Mouse (Mus musculus) hindbrain, postnatal 0 days (tissue): Measurements from ENCODE around the gene Phb. TPM values are rescaled to one million over a fixed set of nuclear protein-coding genes. Genes with fewer than 3 reads are reported as not detected.

ENCODE experiments used
- ATAC-seq: fragments of 200-750 bp; cut with Nextera tagmentation; 2 replicates; pipeline ENCODE4 v1.8.0; 2017; ENCODE audit warnings: mild to moderate bottlenecking, moderate TSS enrichment, moderate library complexity
- DNase-seq: peaks from one replicate; pipeline ENCODE4 v3.0.0-alpha.2; 2015; ENCODE audit warnings: low spot score
- H3K27ac ChIP-seq: fragments of 300-500 bp; sonication (generic); 2 replicates; pipeline ENCODE4 v1.5.1; 2014; ENCODE audit warnings: mild to moderate bottlenecking
- H3K27me3 ChIP-seq: fragments of 300-500 bp; sonication (generic); 2 replicates; pipeline ENCODE4 v1.6.1; 2014; ENCODE audit warnings: low read length, mixed read lengths; ENCODE audit not compliant: insufficient read depth
- H3K36me3 ChIP-seq: fragments of 300-500 bp; sonication (generic); 2 replicates; pipeline ENCODE4 v1.6.1; 2014; ENCODE audit warnings: low read length, mixed read lengths; ENCODE audit not compliant: insufficient read depth
- H3K4me1 ChIP-seq: fragments of 300-500 bp; sonication (generic); 2 replicates; pipeline ENCODE4 v1.6.1; 2014; ENCODE audit warnings: antibody characterized with exemption, low read length, mixed read lengths; ENCODE audit not compliant: insufficient read depth
- H3K4me2 ChIP-seq: fragments of 300-500 bp; sonication (generic); 2 replicates; pipeline ENCODE4 v1.6.1; 2014; ENCODE audit warnings: low read depth, mild to moderate bottlenecking, low read length, moderate library complexity, mixed read lengths
- H3K4me3 ChIP-seq: fragments of 300-500 bp; sonication (generic); 2 replicates; pipeline ENCODE4 v1.5.1; 2014; ENCODE audit warnings: low read length
- H3K9ac ChIP-seq: fragments of 300-500 bp; sonication (generic); replicated peaks from 2 replicates; pipeline ENCODE4 v1.6.1; 2014; ENCODE audit warnings: mild to moderate bottlenecking, low read length, moderate library complexity, mixed read lengths
- H3K9me3 ChIP-seq: fragments of 300-500 bp; sonication (generic); 2 replicates; pipeline ENCODE4 v1.6.1; 2016; ENCODE audit warnings: low read length, mixed read lengths
- CTCF ChIP-seq: IDR thresholded peaks from 2 replicates; pipeline ENCODE4 v1.5.1; 2016; ENCODE audit warnings: antibody characterized with exemption, control low read depth, low read depth
- WGBS: fragments of 180-500 bp; shearing (Covaris S2); extraction: QIAGEN DNeasy Blood & Tissue Kit; methylation state at CpG from one replicate; pipeline ENCODE4 v1.1.7; 2014; 5-methylcytosine and 5-hydroxymethylcytosine counted together
- polyA plus RNA-seq: library from polyadenylated mRNA; unstranded; fragments of >200 nt; fragmentation: Nextera tagmentation; extraction: Ambion mirVana; gene quantifications from 2 replicates; pipeline ENCODE4 v1.2.1, GENCODE M21; 2015
- total RNA-seq: library from RNA; depleted of rRNA; stranded (reverse); fragments of >200 nt; gene quantifications from 2 replicates; pipeline ENCODE4 v1.2.3, GENCODE M21; 2014

Gene Phb
- total and polyA plus RNA-seq, 2 experiments from 2014 or later, result 156 to 214 TPM

- H3K27me3 ChIP-seq, result no peaks in the 10 kb centered on the region
- no peak for DNase-seq
- H3K36me3 ChIP-seq, result peaks cover 63% of the 10 kb centered on the region
- H3K4me3 ChIP-seq, result no peak overlapping the region
- 92% methylated on average over 14 of the region's 14 CpGs for WGBS
- no peaks in the 10 kb centered on the region for H3K4me1 ChIP-seq
- ATAC-seq, result no peak
- no peak overlapping the region for H3K9ac ChIP-seq
- TF ChIP-seq CTCF, result no peak
- no peaks in the 10 kb centered on the region for H3K9me3 ChIP-seq
- H3K4me2 ChIP-seq, result no peak overlapping the region
- H3K27ac ChIP-seq, result no peak overlapping the region
Observed at GRCm38 (mm10) chr11:95675498-95675897, 8.7 kb downstream of the Phb start.

GRCm38 (mm10) chr11:95676307-95676706, 9.6 kb downstream of the Phb start:
- H3K4me2 ChIP-seq, result no peak overlapping the region
- ATAC-seq (no peak), DNase-seq (peak; percentile 86)
- H3K9me3 ChIP-seq, result no peaks in the 10 kb centered on the region
- peak; percentile 79 for TF ChIP-seq CTCF
- peaks cover 61% of the 10 kb centered on the region for H3K36me3 ChIP-seq
- no peak overlapping the region for H3K4me3 ChIP-seq
- WGBS, result 13% methylated on average over 6 of the region's 6 CpGs
- no peak overlapping the region for H3K9ac ChIP-seq
- no peak overlapping the region for H3K27ac ChIP-seq
- H3K4me1 ChIP-seq, result no peaks in the 10 kb centered on the region
- H3K27me3 ChIP-seq, result no peaks in the 10 kb centered on the region

- DNase-seq (no peak), ATAC-seq (no peak)
- Histone ChIP-seq H3K4me1 (no peaks in the 10 kb centered on the region), H3K9ac (no peak overlapping the region), H3K36me3 (peaks cover 50% of the 10 kb centered on the region), H3K4me2 (no peak overlapping the region), H3K4me3 (no peak overlapping the region), H3K27me3 (no peaks in the 10 kb centered on the region), H3K9me3 (no peaks in the 10 kb centered on the region), H3K27ac (no peak overlapping the region)
- WGBS, result 92% methylated on average over 14 of the region's 14 CpGs
- no peak for TF ChIP-seq CTCF
Observed at GRCm38 (mm10) chr11:95677925-95678701, 11.4 kb downstream of the Phb start.

- no peak for ATAC-seq
- no peak overlapping the region for H3K9ac ChIP-seq
- 73% methylated on average over 9 of the region's 9 CpGs for WGBS
- DNase-seq, result no peak
- no peak overlapping the region for H3K27ac ChIP-seq
- no peaks in the 10 kb centered on the region for H3K9me3 ChIP-seq
- H3K27me3 ChIP-seq, result no peaks in the 10 kb centered on the region
- no peak overlapping the region for H3K4me3 ChIP-seq
- no peak overlapping the region for H3K4me2 ChIP-seq
- peaks cover 37% of the 10 kb centered on the region for H3K36me3 ChIP-seq
- no peaks in the 10 kb centered on the region for H3K4me1 ChIP-seq
- no peak for TF ChIP-seq CTCF
Observed at GRCm38 (mm10) chr11:95681995-95682601, 15.3 kb downstream of the Phb start.

- TF ChIP-seq CTCF, result no peak
- no peak overlapping the region for H3K27ac ChIP-seq
- H3K4me2 ChIP-seq, result no peak overlapping the region
- no peaks in the 10 kb centered on the region for H3K27me3 ChIP-seq
- ATAC-seq, result no peak
- 87% methylated on average over 3 of the region's 3 CpGs for WGBS
- no peak overlapping the region for H3K9ac ChIP-seq
- no peaks in the 10 kb centered on the region for H3K9me3 ChIP-seq
- no peaks in the 10 kb centered on the region for H3K4me1 ChIP-seq
- no peak for DNase-seq
- no peak overlapping the region for H3K4me3 ChIP-seq
- peaks cover 28% of the 10 kb centered on the region for H3K36me3 ChIP-seq
Observed at GRCm38 (mm10) chr11:95682946-95683345, 16.2 kb downstream of the Phb start.

GRCm38 (mm10) chr11:95686031-95686430, 19.3 kb downstream of the Phb start:
- H3K9me3 ChIP-seq, result no peaks in the 10 kb centered on the region
- no peak overlapping the region for H3K4me2 ChIP-seq
- TF ChIP-seq CTCF, result peak; percentile 96
- H3K4me3 ChIP-seq, result no peak overlapping the region
- 0 out of 2 replicates have a peak, but pooled peaks cover 5% of the 10 kb centered on the region for H3K36me3 ChIP-seq
- DNase-seq (peak; percentile 86), ATAC-seq (peak; percentile 66; the same call in 1 of the 2 replicates)
- H3K9ac ChIP-seq, result no peak overlapping the region
- H3K27me3 ChIP-seq, result no peaks in the 10 kb centered on the region
- 3% methylated on average over 4 of the region's 4 CpGs for WGBS
- no peaks in the 10 kb centered on the region for H3K4me1 ChIP-seq
- no peak overlapping the region for H3K27ac ChIP-seq
